Mouse (Mus musculus) myocyte (in vitro differentiated cells): Measurements from ENCODE around the gene Jak2.

Experiments used
- MYOG ChIP-seq, 3 experiments: IDR thresholded peaks; one replicate each; pipeline ENCODE4 v1.6.1; 2011; ENCODE audit warnings: control low read depth in 2 of 3, low read depth in 2 of 3, mild to moderate bottlenecking in 2 of 3; ENCODE audit not compliant: insufficient read length in 2 of 3, control insufficient read depth in 1 of 3, insufficient read depth in 1 of 3
- POLR2A ChIP-seq: IDR thresholded peaks from one replicate; pipeline ENCODE4 v1.6.1; 2011; ENCODE audit warnings: low read depth, mild to moderate bottlenecking, control low read depth, moderate library complexity; ENCODE audit not compliant: insufficient read length
- USF1 ChIP-seq: IDR thresholded peaks from one replicate; pipeline ENCODE4 v1.6.1; 2011; ENCODE audit warnings: low read depth, mild to moderate bottlenecking, control low read depth, moderate library complexity

DNA sequence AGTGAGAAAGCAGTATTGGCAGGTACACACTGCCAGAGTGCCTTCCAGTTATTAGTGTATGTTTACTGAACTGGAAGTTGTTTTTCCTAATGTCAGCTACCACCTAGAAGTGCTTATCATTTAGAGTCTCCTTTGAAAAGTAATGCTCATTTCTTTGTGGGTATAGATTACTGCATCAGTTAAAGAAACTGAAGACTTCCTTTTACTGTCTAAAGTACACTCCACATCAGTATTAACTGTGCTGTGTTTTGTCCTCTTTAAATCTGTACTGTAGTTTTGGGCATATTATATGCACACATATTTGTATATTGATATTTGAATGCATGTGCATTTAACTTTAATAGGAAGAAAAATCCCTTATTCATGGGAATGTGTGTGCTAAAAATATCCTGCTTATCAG, 44.5 kb downstream of the Jak2 start:
- TF ChIP-seq POLR2A (no peak), USF1 (no peak), MYOG (IDR thresholded peaks at IDR 0.05; ENCODE audit: control insufficient read depth in 1 of 3, insufficient read depth in 1 of 3, insufficient read length in 2 of 3, low read depth in 2 of 3) (no peak)
